Mouse (Mus musculus): ENCODE results near the gene Htr1f. TPM values are rescaled to one million over a fixed set of nuclear protein-coding genes. Genes with fewer than 3 reads are reported as not detected.

Htr1f gene
- total RNA-seq, 2 experiments from 2014 or later: 5.4 to 5.8 TPM

- DNase-seq (ENCODE audit: low spot score in 2 of 2): no peak
- no peak for TF ChIP-seq CTCF (conservative IDR thresholded peaks at IDR 0.05)
- H3K27ac ChIP-seq: no peak overlapping the region
- no peak overlapping the region for H3K4me3 ChIP-seq
Measured at GRCm38 (mm10) chr16:64923500-64923899, 182.2 kb downstream of the Htr1f start.

GRCm38 (mm10) chr16:64908747-64909146 is 196.9 kb downstream of the Htr1f start:
- DNase-seq (ENCODE audit: low spot score in 2 of 2): no peak
- Histone ChIP-seq H3K27ac (no peak overlapping the region), H3K4me3 (no peak overlapping the region)
- TF ChIP-seq CTCF (conservative IDR thresholded peaks at IDR 0.05): no peak

- H3K4me3 ChIP-seq: no peak overlapping the region
- no peak overlapping the region for H3K27ac ChIP-seq
- TF ChIP-seq CTCF (conservative IDR thresholded peaks at IDR 0.05): peak; percentile 82
- DNase-seq (ENCODE audit: low spot score in 2 of 2): peak in 1 of 2 experiments; percentile 15
Measured at GRCm38 (mm10) chr16:64907112-64907511, 198.5 kb downstream of the Htr1f start.

GRCm38 (mm10) chr16:64903328-64903727 is 202.3 kb downstream of the Htr1f start:
- no peak for DNase-seq (ENCODE audit: low spot score in 2 of 2)
- Histone ChIP-seq H3K4me3 (no peak overlapping the region), H3K27ac (no peak overlapping the region)
- peak; percentile 70 for TF ChIP-seq CTCF (conservative IDR thresholded peaks at IDR 0.05)

GRCm38 (mm10) chr16:64899084-64899483 is 206.6 kb downstream of the Htr1f start:
- TF ChIP-seq CTCF (conservative IDR thresholded peaks at IDR 0.05): peak; percentile 44
- Histone ChIP-seq H3K4me3 (no peak overlapping the region), H3K27ac (no peak overlapping the region)
- DNase-seq (ENCODE audit: low spot score in 2 of 2): no peak

- H3K27ac ChIP-seq: no peak overlapping the region
- TF ChIP-seq CTCF (conservative IDR thresholded peaks at IDR 0.05): no peak
- no peak for DNase-seq (ENCODE audit: low spot score in 2 of 2)
Measured at GRCm38 (mm10) chr16:64889496-64889895, 216.2 kb downstream of the Htr1f start.

GRCm38 (mm10) chr16:64885547-64885946 is 220.1 kb downstream of the Htr1f start:
- Histone ChIP-seq H3K4me3 (no peak overlapping the region), H3K27ac (no peak overlapping the region)
- no peak for TF ChIP-seq CTCF (conservative IDR thresholded peaks at IDR 0.05)
- DNase-seq (ENCODE audit: low spot score in 2 of 2): no peak

More at GRCm38 (mm10) chr16:64889496-64889895, 216.2 kb downstream of the Htr1f start:
- no peak overlapping the region for H3K4me3 ChIP-seq

GRCm38 (mm10) chr16:64885142-64885541 is 220.5 kb downstream of the Htr1f start:
- H3K4me3 ChIP-seq: no peak overlapping the region
- no peak overlapping the region for H3K27ac ChIP-seq
- no peak for DNase-seq (ENCODE audit: low spot score in 2 of 2)
- no peak for TF ChIP-seq CTCF (conservative IDR thresholded peaks at IDR 0.05)

GRCm38 (mm10) chr16:64884420-64884838 is 221.2 kb downstream of the Htr1f start:
- H3K4me3 ChIP-seq: no peak overlapping the region
- no peak for DNase-seq (ENCODE audit: low spot score in 2 of 2)
- no peak overlapping the region for H3K27ac ChIP-seq
- TF ChIP-seq CTCF (conservative IDR thresholded peaks at IDR 0.05): no peak

GRCm38 (mm10) chr16:64883896-64884295 is 221.8 kb downstream of the Htr1f start:
- DNase-seq (ENCODE audit: low spot score in 2 of 2): no peak
- no peak for TF ChIP-seq CTCF (conservative IDR thresholded peaks at IDR 0.05)
- H3K27ac ChIP-seq: no peak overlapping the region
- no peak overlapping the region for H3K4me3 ChIP-seq

- DNase-seq (ENCODE audit: low spot score in 2 of 2): no peak
- TF ChIP-seq CTCF (conservative IDR thresholded peaks at IDR 0.05): no peak
- Histone ChIP-seq H3K27ac (no peak overlapping the region), H3K4me3 (no peak overlapping the region)
Measured at GRCm38 (mm10) chr16:64881442-64881841, 224.2 kb downstream of the Htr1f start.

GRCm38 (mm10) chr16:64880986-64881385 is 224.7 kb downstream of the Htr1f start:
- no peak for DNase-seq (ENCODE audit: low spot score in 2 of 2)
- Histone ChIP-seq H3K4me3 (no peak overlapping the region), H3K27ac (no peak overlapping the region)
- TF ChIP-seq CTCF (conservative IDR thresholded peaks at IDR 0.05): no peak

- no peak for TF ChIP-seq CTCF (conservative IDR thresholded peaks at IDR 0.05)
- DNase-seq (ENCODE audit: low spot score in 2 of 2): no peak
- Histone ChIP-seq H3K4me3 (no peak overlapping the region), H3K27ac (no peak overlapping the region)
Measured at GRCm38 (mm10) chr16:64879735-64880134, 225.9 kb downstream of the Htr1f start.

- no peak for DNase-seq (ENCODE audit: low spot score in 2 of 2)
- no peak for TF ChIP-seq CTCF (conservative IDR thresholded peaks at IDR 0.05)
- Histone ChIP-seq H3K27ac (no peak overlapping the region), H3K4me3 (no peak overlapping the region)
Measured at GRCm38 (mm10) chr16:64878611-64879132, 227.0 kb downstream of the Htr1f start.
